Mouse (Mus musculus): ENCODE measurements around the gene Lrrc27. TPM values are rescaled to one million over a fixed set of nuclear protein-coding genes. Genes with fewer than 3 reads are reported as not detected.
A peak's percentile ranks its signal among the peaks of the same experiment; 100 is the strongest.

The Lrrc27 gene
- polyA plus RNA-seq (2015; fragmentation: Nextera tagmentation; extraction: Ambion mirVana) = 3.6 and 5.1 TPM in 2 replicates

- 2% methylated on average over 53 of the region's 53 CpGs for WGBS
- ATAC-seq (ENCODE audit: low FRiP score, low TSS enrichment) = peak; percentile 98
- TF ChIP-seq CTCF (IDR thresholded peaks at IDR 0.05; ENCODE audit: low read depth) (peak; percentile 33; the same call in 1 of the 2 replicates), EP300 (optimal IDR thresholded peaks at IDR 0.05) (no peak)
Measured at GRCm38 (mm10) chr7:139212754-139213745, at the start of gene Lrrc27, which contains the start of gene Stk32c. Gene Lrrc27 (plus strand): TSS chr7:139212988. Gene Stk32c (minus strand): TSS chr7:139213307.

GRCm38 (mm10) chr7:139164410-139164809, 48.4 kb upstream of the Lrrc27 start:
- H3K27me3 ChIP-seq (ENCODE audit: control insufficient read depth, insufficient read depth, low read length) = no peaks in the 10 kb centered on the region
- no peak overlapping the region for H3K27ac ChIP-seq (replicated peaks)
- 64% methylated on average over 5 of the region's 5 CpGs for WGBS

More at GRCm38 (mm10) chr7:139212754-139213745, at the start of gene Lrrc27, which contains the start of gene Stk32c:
- Histone ChIP-seq H3K27me3 (ENCODE audit: control insufficient read depth, insufficient read depth, low read length) (no peaks in the 10 kb centered on the region), H3K4me1 (replicated peaks; ENCODE audit: control insufficient read depth, insufficient read depth) (0 out of 2 replicates have a peak, but pooled peaks cover 3% of the 10 kb centered on the region), H3K36me3 (ENCODE audit: control insufficient read depth, insufficient read depth, low read length) (no peaks in the 10 kb centered on the region), H3K4me2 (replicated peaks; ENCODE audit: low read depth) (peak within 1 kb of the TSS; percentile 64), H3K27ac (replicated peaks) (peak within 1 kb of the TSS; percentile 86), H3K4me3 (ENCODE audit: low read depth, low read length) (peak within 1 kb of the TSS; percentile 59), H3K9ac (ENCODE audit: low read length) (peak within 1 kb of the TSS; percentile 74), H3K9me3 (ENCODE audit: control insufficient read depth, low read length) (no peaks in the 10 kb centered on the region)
- DNase-seq (ENCODE audit: low spot score) = peak; percentile 97

DNA sequence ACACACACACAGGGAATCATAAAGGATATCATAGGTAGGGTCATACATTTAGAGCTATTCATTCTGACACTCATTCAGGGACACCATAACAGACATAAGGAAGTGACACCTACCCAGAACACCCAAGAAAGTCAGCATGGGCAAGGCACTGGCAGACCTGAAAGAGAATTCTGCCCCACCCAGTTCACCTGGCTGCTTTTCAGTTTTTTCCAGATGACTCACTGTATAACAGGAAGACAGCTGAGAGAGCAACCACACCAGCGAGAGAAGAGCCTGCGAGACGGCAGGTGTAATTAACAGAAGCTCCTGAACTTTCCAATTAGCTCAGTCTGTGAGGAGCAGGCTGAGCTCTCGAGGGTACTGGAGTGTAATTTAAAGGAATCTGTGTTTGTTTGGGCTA, 43.6 kb upstream of the Lrrc27 start:
- WGBS = 40% methylated on average over 4 of the region's 4 CpGs
- Histone ChIP-seq H3K9me3 (ENCODE audit: control insufficient read depth, low read length) (no peaks in the 10 kb centered on the region), H3K4me2 (replicated peaks; ENCODE audit: low read depth) (no peak overlapping the region), H3K4me3 (ENCODE audit: low read depth, low read length) (no peak overlapping the region), H3K9ac (ENCODE audit: low read length) (no peak overlapping the region), H3K4me1 (replicated peaks; ENCODE audit: control insufficient read depth, insufficient read depth) (no peaks in the 10 kb centered on the region), H3K27ac (replicated peaks) (no peak overlapping the region), H3K27me3 (ENCODE audit: control insufficient read depth, insufficient read depth, low read length) (no peaks in the 10 kb centered on the region), H3K36me3 (ENCODE audit: control insufficient read depth, insufficient read depth, low read length) (no peaks in the 10 kb centered on the region)
- DNase-seq (ENCODE audit: low spot score) = peak; percentile 21
- peak; percentile 71; the same call in 1 of the 2 replicates for ATAC-seq (ENCODE audit: low FRiP score, low TSS enrichment)
- no peak for TF ChIP-seq CTCF (IDR thresholded peaks at IDR 0.05; ENCODE audit: low read depth)
- no peak for TF ChIP-seq EP300 (optimal IDR thresholded peaks at IDR 0.05)

More at GRCm38 (mm10) chr7:139164410-139164809, 48.4 kb upstream of the Lrrc27 start:
- H3K9ac ChIP-seq (ENCODE audit: low read length) = no peak overlapping the region
- H3K4me3 ChIP-seq (ENCODE audit: low read depth, low read length) = no peak overlapping the region
- no peaks in the 10 kb centered on the region for H3K9me3 ChIP-seq (ENCODE audit: control insufficient read depth, low read length)
- no peak overlapping the region for H3K4me2 ChIP-seq (replicated peaks; ENCODE audit: low read depth)
- DNase-seq (ENCODE audit: low spot score) (no peak), ATAC-seq (ENCODE audit: low FRiP score, low TSS enrichment) (no peak)
- no peaks in the 10 kb centered on the region for H3K36me3 ChIP-seq (ENCODE audit: control insufficient read depth, insufficient read depth, low read length)
- no peaks in the 10 kb centered on the region for H3K4me1 ChIP-seq (replicated peaks; ENCODE audit: control insufficient read depth, insufficient read depth)
- TF ChIP-seq CTCF (IDR thresholded peaks at IDR 0.05; ENCODE audit: low read depth) (no peak), EP300 (optimal IDR thresholded peaks at IDR 0.05) (no peak)

DNA sequence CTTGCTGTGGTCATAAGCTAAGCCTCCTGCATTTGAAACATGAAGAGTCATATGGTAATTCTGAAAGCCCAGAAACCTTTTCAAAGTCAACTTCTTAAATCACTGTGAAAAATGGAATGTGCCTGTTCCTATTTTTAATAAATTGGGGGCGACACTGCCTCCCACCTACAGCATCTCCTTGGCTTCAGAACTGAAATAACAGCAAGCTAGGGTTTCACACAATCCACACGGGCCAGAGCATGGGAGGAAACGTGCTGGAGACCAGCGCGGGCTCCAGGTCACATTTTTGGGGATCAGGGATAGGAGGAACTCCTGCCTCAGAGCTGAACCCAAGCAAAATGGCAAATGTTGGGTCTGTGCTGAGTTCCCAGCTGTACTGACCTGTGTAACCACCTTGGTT, 33.5 kb upstream of the Lrrc27 start:
- H3K27me3 ChIP-seq (ENCODE audit: control insufficient read depth, insufficient read depth, low read length) = no peaks in the 10 kb centered on the region
- no peak overlapping the region for H3K4me2 ChIP-seq (replicated peaks; ENCODE audit: low read depth)
- 78% methylated on average over 5 of the region's 5 CpGs for WGBS
- H3K27ac ChIP-seq (replicated peaks) = no peak overlapping the region
- no peak for ATAC-seq (ENCODE audit: low FRiP score, low TSS enrichment)
- no peaks in the 10 kb centered on the region for H3K9me3 ChIP-seq (ENCODE audit: control insufficient read depth, low read length)
- H3K4me3 ChIP-seq (ENCODE audit: low read depth, low read length) = no peak overlapping the region
- no peaks in the 10 kb centered on the region for H3K36me3 ChIP-seq (ENCODE audit: control insufficient read depth, insufficient read depth, low read length)
- no peak overlapping the region for H3K9ac ChIP-seq (ENCODE audit: low read length)
- no peaks in the 10 kb centered on the region for H3K4me1 ChIP-seq (replicated peaks; ENCODE audit: control insufficient read depth, insufficient read depth)
- no peak for TF ChIP-seq CTCF (IDR thresholded peaks at IDR 0.05; ENCODE audit: low read depth)
- TF ChIP-seq EP300 (optimal IDR thresholded peaks at IDR 0.05) = no peak
- DNase-seq (ENCODE audit: low spot score) = no peak

GRCm38 (mm10) chr7:139180058-139180457, 32.7 kb upstream of the Lrrc27 start:
- TF ChIP-seq EP300 (optimal IDR thresholded peaks at IDR 0.05) = no peak
- TF ChIP-seq CTCF (IDR thresholded peaks at IDR 0.05; ENCODE audit: low read depth) = no peak
- Histone ChIP-seq H3K36me3 (ENCODE audit: control insufficient read depth, insufficient read depth, low read length) (no peaks in the 10 kb centered on the region), H3K9ac (ENCODE audit: low read length) (no peak overlapping the region), H3K9me3 (ENCODE audit: control insufficient read depth, low read length) (no peaks in the 10 kb centered on the region), H3K4me3 (ENCODE audit: low read depth, low read length) (no peak overlapping the region), H3K4me1 (replicated peaks; ENCODE audit: control insufficient read depth, insufficient read depth) (no peaks in the 10 kb centered on the region), H3K27me3 (ENCODE audit: control insufficient read depth, insufficient read depth, low read length) (no peaks in the 10 kb centered on the region), H3K4me2 (replicated peaks; ENCODE audit: low read depth) (no peak overlapping the region), H3K27ac (replicated peaks) (no peak overlapping the region)
- DNase-seq (ENCODE audit: low spot score) (no peak), ATAC-seq (ENCODE audit: low FRiP score, low TSS enrichment) (no peak)
- 91% methylated on average over 3 of the region's 3 CpGs for WGBS
